ENCODE assay signal across 8 mouse cellular contexts in the genomic region with DNA sequence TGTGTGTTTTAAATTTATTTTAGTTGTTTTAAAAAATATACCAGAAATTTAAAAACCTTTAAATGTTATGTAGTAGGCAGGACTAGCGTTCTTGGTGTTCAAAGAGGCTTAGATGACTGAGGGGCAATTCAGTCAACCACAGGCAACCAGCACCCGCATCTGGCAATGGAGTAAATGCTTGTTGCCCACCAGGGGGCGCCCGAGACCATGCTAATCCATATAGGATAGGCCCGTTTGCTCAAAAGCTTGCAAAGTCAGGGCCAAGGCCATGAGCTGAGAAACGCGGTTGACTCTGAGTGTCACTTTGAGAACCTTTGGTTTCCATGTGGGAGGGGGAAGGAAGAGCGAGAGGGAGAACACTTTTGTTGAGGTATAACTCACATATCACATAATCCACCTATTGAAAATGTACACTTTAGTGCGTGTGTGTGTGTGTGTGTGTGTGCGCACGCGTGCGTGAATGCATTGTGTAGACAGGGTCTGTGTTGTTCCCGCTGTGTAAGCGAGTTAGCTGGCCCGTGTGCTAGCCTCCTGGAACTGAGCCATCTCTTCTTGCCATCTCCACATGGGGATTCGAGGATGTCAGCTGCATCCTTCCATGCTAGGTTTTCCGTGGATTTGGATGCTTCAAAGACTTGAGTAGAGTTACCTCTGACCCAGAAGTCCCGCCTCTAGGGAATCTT. TPM values are rescaled to one million over a fixed set of nuclear protein-coding genes. Genes with fewer than 3 reads are reported as not detected.
DNase-seq lines count a peak whose midpoint lies in the region; ATAC-seq lines count a peak whose summit lies in the region.

No protein-coding gene starts in this region.

- 47% methylated on average over 19 of the region's 19 CpGs for WGBS in intestine, embryonic 16.5 days
- whole genome bisulfite sequencing in midbrain, embryonic 12.5 days = 52% methylated on average over 19 of the region's 19 CpGs

- ATAC-seq in intestine, embryonic 16.5 days = peak; percentile 76
- peak; percentile 58 for ATAC-seq in midbrain, embryonic 12.5 days (ENCODE audit: low FRiP score, low read depth)

- no peak overlapping the region for H3K27ac ChIP-seq in intestine, embryonic 16.5 days (ENCODE audit: low read length)
- H3K27ac ChIP-seq in midbrain, embryonic 12.5 days (replicated peaks) = no peak overlapping the region

- no peak overlapping the region for H3K4me3 ChIP-seq in intestine, embryonic 16.5 days (ENCODE audit: low read length)
- no peak overlapping the region for H3K4me3 ChIP-seq in midbrain, embryonic 12.5 days

- no peaks in the 10 kb centered on the region for H3K9me3 ChIP-seq in intestine, embryonic 16.5 days (ENCODE audit: control insufficient read depth, low read length)
- no peaks in the 10 kb centered on the region for H3K9me3 ChIP-seq in midbrain, embryonic 12.5 days

- intact Hi-C loops in left cerebral cortex, postnatal 36 days (cut with DNase I) = loop anchor here (1.0 to 5.0 kb wide), 2 partner anchors 151 to 290 kb away; no protein-coding TSS in a partner anchor

- H3K4me2 ChIP-seq in intestine, embryonic 16.5 days (ENCODE audit: low read depth, low read length) = no peak overlapping the region
- H3K4me2 ChIP-seq in midbrain, embryonic 12.5 days (replicated peaks) = no peak overlapping the region

- H3K4me1 ChIP-seq in intestine, embryonic 16.5 days (ENCODE audit: control insufficient read depth, insufficient read depth, low read length) = no peaks in the 10 kb centered on the region
- peaks cover 5% of the 10 kb centered on the region; the same call in 1 of the 2 replicates for H3K4me1 ChIP-seq in midbrain, embryonic 12.5 days

- H3K36me3 ChIP-seq in intestine, embryonic 16.5 days (ENCODE audit: control insufficient read depth, insufficient read depth, low read length) = no peaks in the 10 kb centered on the region
- H3K36me3 ChIP-seq in midbrain, embryonic 12.5 days = no peaks in the 10 kb centered on the region

- H3K9ac ChIP-seq in intestine, embryonic 16.5 days (ENCODE audit: low read depth, low read length) = no peak overlapping the region
- no peak overlapping the region for H3K9ac ChIP-seq in midbrain, embryonic 12.5 days (replicated peaks)

- H3K27me3 ChIP-seq in intestine, embryonic 16.5 days (replicated peaks; ENCODE audit: control insufficient read depth, insufficient read depth, low read length) = peaks cover 4% of the 10 kb centered on the region; the same call in 1 of the 2 replicates
- peaks cover 80% of the 10 kb centered on the region for H3K27me3 ChIP-seq in midbrain, embryonic 12.5 days

- DNase-seq in adrenal gland, adult 18-20 months (ENCODE audit: low spot score in 2 of 2) = peak; percentile 92 to 95
- peak; percentile 95 for DNase-seq in embryo, embryonic 10 days (ENCODE audit: low spot score)
- DNase-seq in gastrocnemius, postnatal 10 days = peak; percentile 98
- peak; percentile 79 to 83 for DNase-seq in left cerebral cortex, postnatal 36 days (ENCODE audit: low spot score in 2 of 2)
- DNase-seq in skeletal muscle tissue, adult 2 months (ENCODE audit: low read depth, low spot score) = peak; percentile 92
- DNase-seq in yolk sac, embryonic 10.5 days (ENCODE audit: low spot score) = peak; percentile 72

RNA-seq across cellular contexts. Expression of gene Slc25a33, which starts 32.8 kb away (rescaled TPM):
- total RNA-seq in adrenal gland, adult 18-20 months (2021) = 10 to 100 TPM; 16.3 to 24.3 TPM
- total RNA-seq in gastrocnemius, postnatal 10 days (2021) = 1 to 10 TPM; 7.2 to 9.5 TPM
- 6.8 and 9.1 TPM in 2 replicates for polyA plus RNA-seq in intestine, embryonic 16.5 days (2015; fragmentation: Nextera tagmentation; extraction: Ambion mirVana)
- total RNA-seq in left cerebral cortex, postnatal 36 days (2021) = 10 to 100 TPM; 31.9 to 34.6 TPM
- 17.3 and 17.5 TPM in 2 replicates for polyA plus RNA-seq in midbrain, embryonic 12.5 days (2016; fragmentation: Nextera tagmentation; extraction: Ambion mirVana)
